Mouse (Mus musculus) myocyte (in vitro differentiated cells): ENCODE measurements around the gene Mrps12. TPM values are rescaled to one million over a fixed set of nuclear protein-coding genes. Genes with fewer than 3 reads are reported as not detected.

Experiments
- H3K27me3 ChIP-seq: one replicate; pipeline ENCODE4 v1.6.1; 2011; ENCODE audit not compliant: control insufficient read depth, insufficient read depth, insufficient read length
- H3K36me3 ChIP-seq: one replicate; pipeline ENCODE4 v1.6.1; 2011; ENCODE audit not compliant: control insufficient read depth, insufficient read depth
- H3K4me2 ChIP-seq: one replicate; pipeline ENCODE4 v1.6.1; 2011; ENCODE audit warnings: low read depth, control low read depth
- H3K4me3 ChIP-seq: one replicate; pipeline ENCODE4 v1.5.1; 2011; ENCODE audit warnings: mild to moderate bottlenecking, control low read depth, moderate library complexity
- H3K79me2 ChIP-seq: one replicate; pipeline ENCODE4 v1.6.1; 2011; ENCODE audit not compliant: control insufficient read depth, insufficient read depth
- H3ac ChIP-seq: one replicate; pipeline ENCODE4 v1.6.1; 2011; ENCODE audit not compliant: control insufficient read depth, insufficient read length
- CEBPB ChIP-seq: IDR thresholded peaks from 2 replicates; pipeline ENCODE4 v1.6.1; 2011; ENCODE audit warnings: mild to moderate bottlenecking, moderate library complexity; ENCODE audit not compliant: poor library complexity, insufficient read depth, severe bottlenecking
- E2F4 ChIP-seq: IDR thresholded peaks from one replicate; pipeline ENCODE4 v1.6.1; 2011; ENCODE audit warnings: mild to moderate bottlenecking, control low read depth, moderate library complexity; ENCODE audit not compliant: insufficient read depth
- MAX ChIP-seq: IDR thresholded peaks from one replicate; pipeline ENCODE4 v1.6.1; 2011; ENCODE audit warnings: low read depth, mild to moderate bottlenecking, control low read depth
- MYOD1 ChIP-seq, 3 experiments: IDR thresholded peaks; one replicate each; pipeline ENCODE4 v1.6.1; 2011; ENCODE audit warnings: control low read depth in 2 of 3, low read depth in 2 of 3, mild to moderate bottlenecking in 2 of 3, moderate library complexity in 1 of 3; ENCODE audit not compliant: insufficient read length in 2 of 3, control insufficient read depth in 1 of 3
- MYOG ChIP-seq, 3 experiments: IDR thresholded peaks; one replicate each; pipeline ENCODE4 v1.6.1; 2011; ENCODE audit warnings: control low read depth in 2 of 3, low read depth in 2 of 3, mild to moderate bottlenecking in 2 of 3; ENCODE audit not compliant: insufficient read length in 2 of 3, control insufficient read depth in 1 of 3, insufficient read depth in 1 of 3
- POLR2A ChIP-seq: IDR thresholded peaks from one replicate; pipeline ENCODE4 v1.6.1; 2011; ENCODE audit warnings: low read depth, mild to moderate bottlenecking, control low read depth, moderate library complexity; ENCODE audit not compliant: insufficient read length
- POLR2AphosphoS2 ChIP-seq: IDR thresholded peaks from one replicate; pipeline ENCODE4 v1.6.1; 2011; ENCODE audit warnings: low read depth, control low read depth; ENCODE audit not compliant: insufficient read length
- REST ChIP-seq: IDR thresholded peaks from one replicate; pipeline ENCODE4 v1.6.1; 2011; ENCODE audit warnings: mild to moderate bottlenecking, control low read depth, moderate library complexity; ENCODE audit not compliant: insufficient read depth, insufficient read length
- SRF ChIP-seq: IDR thresholded peaks from one replicate; pipeline ENCODE4 v1.6.1; 2011; ENCODE audit warnings: low read depth; ENCODE audit not compliant: control insufficient read depth, insufficient read length
- TCF12 ChIP-seq: IDR thresholded peaks from one replicate; pipeline ENCODE4 v1.6.1; 2011; ENCODE audit warnings: mild to moderate bottlenecking, control low read depth; ENCODE audit not compliant: poor library complexity, insufficient read depth, severe bottlenecking
- TCF3 ChIP-seq: IDR thresholded peaks from one replicate; pipeline ENCODE4 v1.6.1; 2011; ENCODE audit warnings: low read depth, control low read depth; ENCODE audit not compliant: insufficient read length
- USF1 ChIP-seq: IDR thresholded peaks from one replicate; pipeline ENCODE4 v1.6.1; 2011; ENCODE audit warnings: low read depth, mild to moderate bottlenecking, control low read depth, moderate library complexity
- polyA plus RNA-seq: library from polyadenylated mRNA; unstranded; fragments of >200 nt; fragmentation: generic; extraction: Trizol; gene quantifications from one replicate; pipeline ENCODE4 v1.2.1, GENCODE M21; 2012; ENCODE audit warnings: missing spikeins

Mrps12 gene
- polyA plus RNA-seq, 1 experiment = 132 TPM

DNA sequence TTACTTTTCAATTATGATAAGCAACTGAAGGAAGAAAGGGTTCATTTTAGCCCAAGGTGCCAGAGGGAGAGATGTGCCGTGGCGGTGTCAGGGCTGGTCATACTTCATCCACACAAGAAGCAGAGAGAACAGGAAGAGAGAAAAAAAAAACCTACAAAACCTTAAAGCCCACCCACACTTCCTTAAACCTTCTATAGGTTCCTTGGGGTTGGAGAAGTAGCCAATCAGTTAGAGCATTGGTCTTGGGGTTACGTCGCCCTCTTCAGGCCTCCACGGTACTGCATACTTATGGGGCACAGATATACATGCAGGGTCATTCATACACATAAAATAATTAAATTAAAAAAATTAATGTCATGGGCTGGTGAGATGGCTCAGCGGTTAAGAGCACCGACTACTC is 19.5 kb downstream of the Mrps12 start:
- TF ChIP-seq REST (no peak), POLR2AphosphoS2 (no peak), MAX (no peak), TCF3 (no peak), TCF12 (no peak), E2F4 (no peak), CEBPB (no peak), USF1 (no peak)
- Histone ChIP-seq H3K27me3 (no peaks in the 10 kb centered on the region), H3K79me2 (peaks cover 20% of the 10 kb centered on the region), H3K36me3 (peaks cover 26% of the 10 kb centered on the region), H3ac (no peak overlapping the region), H3K4me3 (no peak overlapping the region), H3K4me2 (no peak overlapping the region)

DNA sequence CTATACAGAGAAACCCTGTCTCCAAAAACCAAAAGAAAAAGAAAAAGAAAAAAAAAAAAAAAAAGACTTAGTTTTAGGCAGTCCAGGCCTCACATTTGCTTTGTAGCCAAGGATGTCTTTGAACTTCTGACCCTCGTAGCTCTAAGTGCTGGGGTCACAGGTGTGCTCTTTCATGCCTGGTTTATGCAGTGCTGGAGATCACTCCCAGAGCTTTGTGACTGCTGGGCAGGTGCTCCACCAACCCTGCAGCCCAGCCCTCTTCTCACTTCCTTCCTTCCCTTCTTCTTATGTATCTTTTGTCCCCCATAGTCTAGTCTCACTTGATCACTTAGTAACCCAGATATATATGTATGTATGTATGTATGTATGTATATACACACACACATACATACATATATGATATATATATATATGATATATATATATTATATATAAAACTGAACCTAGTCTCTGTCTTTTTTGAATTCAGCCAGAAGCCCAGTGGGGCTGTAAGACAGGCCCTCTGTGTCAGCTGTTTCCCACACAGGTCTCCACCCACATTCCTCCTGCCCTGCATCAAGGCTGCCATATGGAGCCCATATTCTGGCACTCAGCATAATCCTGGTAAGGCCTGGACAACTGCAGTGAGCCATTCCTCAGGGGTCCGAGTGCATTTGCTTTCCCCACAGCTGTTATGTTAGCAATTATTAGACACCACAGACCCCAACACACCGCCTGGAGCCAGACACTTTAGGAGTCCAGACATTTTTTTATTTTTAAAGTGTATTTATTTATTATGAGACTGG is 20.7 kb downstream of the Mrps12 start:
- H3K4me3 ChIP-seq = no peak overlapping the region

DNA sequence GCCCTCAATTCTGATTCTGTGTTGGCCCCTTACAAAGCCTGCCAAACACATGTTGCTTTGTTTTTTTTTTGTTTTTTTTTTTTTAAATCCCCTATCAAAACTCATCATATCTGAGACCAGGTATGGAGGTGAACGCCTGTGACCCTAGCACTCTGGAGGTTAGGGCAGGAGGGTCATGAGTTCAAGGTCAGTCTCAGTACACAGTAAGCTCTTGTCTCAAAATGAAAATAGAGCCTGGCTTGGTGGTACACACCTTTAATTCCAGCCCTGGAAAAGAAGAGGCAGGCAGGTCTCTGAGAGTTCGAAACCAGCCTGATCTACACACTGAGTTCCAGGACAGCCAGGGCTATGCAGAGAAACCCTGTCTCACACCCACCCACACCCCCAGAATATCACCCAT is 22.0 kb downstream of the Mrps12 start:
- peak overlapping the region; percentile 45 for H3K4me2 ChIP-seq
- H3K79me2 ChIP-seq = peaks cover 20% of the 10 kb centered on the region
- H3K36me3 ChIP-seq = peaks cover 9% of the 10 kb centered on the region
- no peaks in the 10 kb centered on the region for H3K27me3 ChIP-seq
- peak overlapping the region; percentile 64 for H3K4me3 ChIP-seq
- no peak overlapping the region for H3ac ChIP-seq
- no peak for TF ChIP-seq USF1
- no peak for TF ChIP-seq TCF3
- TF ChIP-seq POLR2AphosphoS2 = no peak
- no peak for TF ChIP-seq MAX
- no peak for TF ChIP-seq REST
- TF ChIP-seq MYOD1 (IDR thresholded peaks at IDR 0.05; ENCODE audit: control insufficient read depth in 1 of 3, insufficient read length in 2 of 3, low read depth in 2 of 3) = no peak
- TF ChIP-seq TCF12 = no peak
- TF ChIP-seq POLR2A = no peak
- TF ChIP-seq MYOG (IDR thresholded peaks at IDR 0.05; ENCODE audit: control insufficient read depth in 1 of 3, insufficient read depth in 1 of 3, insufficient read length in 2 of 3, low read depth in 2 of 3) = no peak
- no peak for TF ChIP-seq CEBPB
- no peak for TF ChIP-seq SRF
- no peak for TF ChIP-seq E2F4

More for the DNA sequence above, 20.7 kb downstream of the Mrps12 start:
- H3K79me2 ChIP-seq = peaks cover 20% of the 10 kb centered on the region
- peak overlapping the region; percentile 15 for H3K4me2 ChIP-seq
- H3K27me3 ChIP-seq = no peaks in the 10 kb centered on the region
- peaks cover 21% of the 10 kb centered on the region for H3K36me3 ChIP-seq
- TF ChIP-seq TCF3 (peak; percentile 50), REST (no peak), POLR2AphosphoS2 (no peak), SRF (no peak), MAX (no peak), MYOD1 (IDR thresholded peaks at IDR 0.05; ENCODE audit: control insufficient read depth in 1 of 3, insufficient read length in 2 of 3, low read depth in 2 of 3) (peak in 2 of 3 experiments; percentile 84), MYOG (IDR thresholded peaks at IDR 0.05; ENCODE audit: control insufficient read depth in 1 of 3, insufficient read depth in 1 of 3, insufficient read length in 2 of 3, low read depth in 2 of 3) (peak; percentile 61 to 98 (median 88)), E2F4 (no peak), POLR2A (no peak), CEBPB (no peak), USF1 (no peak), TCF12 (peak; percentile 88)
- no peak overlapping the region for H3ac ChIP-seq

DNA sequence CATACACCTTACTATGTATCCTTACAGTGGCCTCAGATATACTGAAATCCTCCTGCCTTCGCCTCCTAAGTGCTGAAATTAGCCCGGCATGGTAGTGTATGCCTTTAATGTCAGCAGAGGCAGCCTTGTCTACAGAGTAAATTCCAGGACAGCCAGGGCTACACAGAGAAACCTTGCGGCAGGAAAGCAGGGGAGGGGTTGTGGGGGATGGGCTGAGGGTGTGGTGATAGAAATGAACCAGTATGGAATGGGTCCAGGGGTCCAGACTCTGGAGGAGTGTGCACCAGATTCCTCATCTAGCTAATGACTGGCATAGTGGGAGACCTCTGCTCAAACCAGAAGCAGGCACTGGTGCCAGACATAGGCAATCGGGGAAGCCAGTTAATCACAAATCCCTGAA is 22.5 kb downstream of the Mrps12 start:
- Histone ChIP-seq H3K79me2 (peaks cover 20% of the 10 kb centered on the region), H3K27me3 (no peaks in the 10 kb centered on the region), H3K36me3 (peaks cover 4% of the 10 kb centered on the region), H3K4me3 (peak overlapping the region; percentile 64), H3K4me2 (peak overlapping the region; percentile 81), H3ac (no peak overlapping the region)
- TF ChIP-seq TCF12 = no peak
- no peak for TF ChIP-seq MYOD1 (IDR thresholded peaks at IDR 0.05; ENCODE audit: control insufficient read depth in 1 of 3, insufficient read length in 2 of 3, low read depth in 2 of 3)
- TF ChIP-seq POLR2AphosphoS2 = no peak
- no peak for TF ChIP-seq E2F4
- TF ChIP-seq MAX = no peak
- no peak for TF ChIP-seq REST
- TF ChIP-seq SRF = no peak
